Mouse (Mus musculus) kidney, adult 2 months (tissue): ENCODE measurements at regions not wholly inside any gene's neighbourhood (a gene's known extent, or its start where the extent isn't known, plus 50 kb on each side); places are given as distances from the start of the nearest gene placed in this dataset.

ENCODE experiments used
- DNase-seq: peaks from one replicate; pipeline ENCODE4 v3.0.0; 2021
- H3K27ac ChIP-seq: fragments of 200-500 bp; 2 replicates; pipeline ENCODE4 v1.5.1; 2012; ENCODE audit warnings: low read depth, low read length, control low read depth, inconsistent platforms; ENCODE audit not compliant: insufficient read depth
- H3K27me3 ChIP-seq: fragments of 200-500 bp; replicated peaks from 2 replicates; pipeline ENCODE4 v1.6.1; 2012; ENCODE audit warnings: mild to moderate bottlenecking, moderate library complexity, low read length, inconsistent platforms; ENCODE audit not compliant: control insufficient read depth, insufficient read depth
- H3K36me3 ChIP-seq: fragments of 200-500 bp; 2 replicates; pipeline ENCODE4 v1.6.1; 2012; ENCODE audit warnings: mild to moderate bottlenecking, moderate library complexity, low read length, inconsistent platforms; ENCODE audit not compliant: control insufficient read depth, insufficient read depth
- H3K4me1 ChIP-seq: fragments of 200-500 bp; 2 replicates; pipeline ENCODE4 v1.6.1; 2011; ENCODE audit warnings: low read length; ENCODE audit not compliant: control insufficient read depth, insufficient read depth
- H3K4me3 ChIP-seq: fragments of 200-500 bp; 2 replicates; pipeline ENCODE4 v1.5.1; 2011; ENCODE audit warnings: mild to moderate bottlenecking, low read depth, low read length, control low read depth; ENCODE audit not compliant: insufficient read depth
- CTCF ChIP-seq: fragments of 200-500 bp; conservative IDR thresholded peaks from 2 replicates; pipeline ENCODE4 v1.5.1; 2011; ENCODE audit warnings: low read depth, mild to moderate bottlenecking, control low read depth, low read length, moderate library complexity, mixed read lengths; ENCODE audit not compliant: insufficient read depth, insufficient read length
- POLR2A ChIP-seq: fragments of 200-500 bp; IDR thresholded peaks from one replicate; pipeline ENCODE4 v1.6.1; 2011; ENCODE audit warnings: low read depth, low read length, control low read depth
- WGBS: fragments of 180-500 bp; shearing (Covaris S2); methylation state at CpG from one replicate; pipeline ENCODE4 v1.1.7; 2018; 5-methylcytosine and 5-hydroxymethylcytosine counted together

- H3K27me3 ChIP-seq, result no peaks in the 10 kb centered on the region
- peak; percentile 43 for DNase-seq
- no peaks in the 10 kb centered on the region for H3K4me1 ChIP-seq
- 54% methylated on average over 1 of the region's 1 CpGs for WGBS
- no peak overlapping the region for H3K27ac ChIP-seq
- no peaks in the 10 kb centered on the region for H3K36me3 ChIP-seq
- H3K4me3 ChIP-seq, result no peak overlapping the region
- no peak for TF ChIP-seq POLR2A
- TF ChIP-seq CTCF, result no peak
These were observed 322.4 kb upstream of the Tmem229a start for GRCm38 (mm10) chr6:25278509-25278908.

- DNase-seq, result no peak
- Histone ChIP-seq H3K27ac (no peak overlapping the region), H3K36me3 (no peaks in the 10 kb centered on the region), H3K4me3 (no peak overlapping the region), H3K4me1 (no peaks in the 10 kb centered on the region), H3K27me3 (no peaks in the 10 kb centered on the region)
- 54% methylated on average over 8 of the region's 8 CpGs for WGBS
- TF ChIP-seq CTCF (no peak), POLR2A (no peak)
These were observed 321.8 kb upstream of the Tmem229a start for GRCm38 (mm10) chr6:25277703-25278447.

- no peak overlapping the region for H3K27ac ChIP-seq
- no peak overlapping the region for H3K4me3 ChIP-seq
- 42% methylated on average over 2 of the region's 2 CpGs for WGBS
- H3K27me3 ChIP-seq, result no peaks in the 10 kb centered on the region
- H3K4me1 ChIP-seq, result no peaks in the 10 kb centered on the region
- no peaks in the 10 kb centered on the region for H3K36me3 ChIP-seq
- DNase-seq, result peak; percentile 68
- peak; percentile 69 for TF ChIP-seq CTCF
- TF ChIP-seq POLR2A, result no peak
These were observed 320.1 kb upstream of the Tmem229a start for GRCm38 (mm10) chr6:25276221-25276620.

- DNase-seq, result no peak
- Histone ChIP-seq H3K4me3 (no peak overlapping the region), H3K27me3 (no peaks in the 10 kb centered on the region), H3K27ac (no peak overlapping the region), H3K36me3 (no peaks in the 10 kb centered on the region), H3K4me1 (no peaks in the 10 kb centered on the region)
- WGBS, result 90% methylated on average over 1 of the region's 1 CpGs
- TF ChIP-seq POLR2A, result no peak
- no peak for TF ChIP-seq CTCF
These were observed 304.5 kb upstream of the Tmem229a start for GRCm38 (mm10) chr6:25260559-25260958.

- WGBS, result 88% methylated on average over 2 of the region's 2 CpGs
- TF ChIP-seq CTCF (no peak), POLR2A (no peak)
- no peaks in the 10 kb centered on the region for H3K27me3 ChIP-seq
- DNase-seq, result no peak
- no peak overlapping the region for H3K4me3 ChIP-seq
- H3K27ac ChIP-seq, result no peak overlapping the region
- H3K36me3 ChIP-seq, result no peaks in the 10 kb centered on the region
- no peaks in the 10 kb centered on the region for H3K4me1 ChIP-seq
These were observed 299.7 kb upstream of the Tmem229a start for GRCm38 (mm10) chr6:25255762-25256161.

GRCm38 (mm10) chr6:25237021-25237420, 280.9 kb upstream of the Tmem229a start:
- 80% methylated on average over 2 of the region's 2 CpGs for WGBS
- no peak for DNase-seq
- no peak overlapping the region for H3K4me3 ChIP-seq
- H3K4me1 ChIP-seq, result no peaks in the 10 kb centered on the region
- TF ChIP-seq CTCF (no peak), POLR2A (no peak)
- H3K27me3 ChIP-seq, result no peaks in the 10 kb centered on the region
- no peaks in the 10 kb centered on the region for H3K36me3 ChIP-seq
- H3K27ac ChIP-seq, result no peak overlapping the region

GRCm38 (mm10) chr6:25236616-25237015, 280.5 kb upstream of the Tmem229a start:
- no peak overlapping the region for H3K4me3 ChIP-seq
- H3K27ac ChIP-seq, result no peak overlapping the region
- H3K36me3 ChIP-seq, result no peaks in the 10 kb centered on the region
- no peak for TF ChIP-seq CTCF
- TF ChIP-seq POLR2A, result no peak
- WGBS, result 82% methylated on average over 3 of the region's 3 CpGs
- no peaks in the 10 kb centered on the region for H3K27me3 ChIP-seq
- H3K4me1 ChIP-seq, result no peaks in the 10 kb centered on the region
- no peak for DNase-seq
